Mouse (Mus musculus) liver, postnatal 0 days (tissue): ENCODE measurements around the gene Fkbp15. TPM values are rescaled to one million over a fixed set of nuclear protein-coding genes. Genes with fewer than 3 reads are reported as not detected.
A peak's percentile ranks its signal among the peaks of the same experiment; 100 is the strongest.

ENCODE experiments used
- ATAC-seq: fragments of 200-750 bp; cut with Nextera tagmentation; 2 replicates; pipeline ENCODE4 v1.8.0; 2017; ENCODE audit warnings: mild to moderate bottlenecking, moderate library complexity
- DNase-seq: peaks from one replicate; pipeline ENCODE4 v3.0.0-alpha.2; 2016
- H3K27ac ChIP-seq: fragments of 300-500 bp; sonication (generic); 2 replicates; pipeline ENCODE4 v1.5.1; 2014; ENCODE audit warnings: antibody characterized with exemption, moderate library complexity, mild to moderate bottlenecking, low read depth
- H3K27me3 ChIP-seq: fragments of 300-500 bp; sonication (generic); 2 replicates; pipeline ENCODE4 v1.6.1; 2014; ENCODE audit warnings: low read length, control low read depth, mixed read lengths; ENCODE audit not compliant: insufficient read depth
- H3K36me3 ChIP-seq: fragments of 300-500 bp; sonication (generic); replicated peaks from 2 replicates; pipeline ENCODE4 v1.6.1; 2014; ENCODE audit warnings: mild to moderate bottlenecking, control low read depth, low read length, moderate library complexity, mixed read lengths; ENCODE audit not compliant: insufficient read depth
- H3K4me1 ChIP-seq: fragments of 300-500 bp; sonication (generic); 2 replicates; pipeline ENCODE4 v1.6.1; 2014; ENCODE audit warnings: antibody characterized with exemption, mild to moderate bottlenecking, control low read depth; ENCODE audit not compliant: insufficient read depth
- H3K4me2 ChIP-seq: fragments of 300-500 bp; sonication (generic); 2 replicates; pipeline ENCODE4 v1.6.1; 2014; ENCODE audit warnings: low read depth, mild to moderate bottlenecking, low read length, moderate library complexity, mixed read lengths
- H3K4me3 ChIP-seq: fragments of 300-500 bp; sonication (generic); 2 replicates; pipeline ENCODE4 v1.5.1; 2014; ENCODE audit warnings: low read depth, low read length
- H3K9ac ChIP-seq: fragments of 300-500 bp; sonication (generic); replicated peaks from 2 replicates; pipeline ENCODE4 v1.6.1; 2014; ENCODE audit warnings: mild to moderate bottlenecking, moderate library complexity
- H3K9me3 ChIP-seq: fragments of 300-500 bp; sonication (generic); 2 replicates; pipeline ENCODE4 v1.6.1; 2016; ENCODE audit warnings: mild to moderate bottlenecking, control low read depth, low read length, mixed read lengths
- CTCF ChIP-seq: sonication (generic); IDR thresholded peaks from 2 replicates; pipeline ENCODE4 v1.5.1; 2016; ENCODE audit warnings: antibody characterized with exemption, low read depth
- EP300 ChIP-seq: IDR thresholded peaks from 2 replicates; pipeline ENCODE4 v1.6.1; 2016; ENCODE audit warnings: antibody characterized with exemption, low read depth, mild to moderate bottlenecking
- WGBS: fragments of 180-500 bp; shearing (Covaris S2); extraction: QIAGEN DNeasy Blood & Tissue Kit; methylation state at CpG from one replicate; pipeline ENCODE4 v1.1.7; 2014; ENCODE audit not compliant: insufficient replicate concordance; 5-methylcytosine and 5-hydroxymethylcytosine counted together
- polyA plus RNA-seq: library from polyadenylated mRNA; unstranded; fragments of >200 nt; fragmentation: Nextera tagmentation; extraction: Ambion mirVana; gene quantifications from 2 replicates; pipeline ENCODE4 v1.2.1, GENCODE M21; 2015

Gene Fkbp15
- polyA plus RNA-seq, 1 experiment from 2014 or later: 13.3 TPM

GRCm38 (mm10) chr4:62286257-62286991 lies 73.9 kb downstream of the Fkbp15 start:
- peak overlapping the region; percentile 88 for H3K4me2 ChIP-seq
- H3K9ac ChIP-seq: peak overlapping the region; percentile 78
- TF ChIP-seq CTCF (peak; percentile 20; the same call in 1 of the 2 replicates), EP300 (no peak)
- no peaks in the 10 kb centered on the region for H3K27me3 ChIP-seq
- peak; percentile 79 for DNase-seq
- ATAC-seq: peak; percentile 87
- H3K36me3 ChIP-seq: 0 out of 2 replicates have a peak, but pooled peaks cover 2% of the 10 kb centered on the region
- under 1% methylated on average over 54 of the region's 55 CpGs for WGBS
- H3K27ac ChIP-seq: peak overlapping the region; percentile 86
- peak overlapping the region; percentile 72 for H3K4me3 ChIP-seq
- H3K4me1 ChIP-seq: peaks cover 18% of the 10 kb centered on the region
- H3K9me3 ChIP-seq: no peaks in the 10 kb centered on the region

DNA sequence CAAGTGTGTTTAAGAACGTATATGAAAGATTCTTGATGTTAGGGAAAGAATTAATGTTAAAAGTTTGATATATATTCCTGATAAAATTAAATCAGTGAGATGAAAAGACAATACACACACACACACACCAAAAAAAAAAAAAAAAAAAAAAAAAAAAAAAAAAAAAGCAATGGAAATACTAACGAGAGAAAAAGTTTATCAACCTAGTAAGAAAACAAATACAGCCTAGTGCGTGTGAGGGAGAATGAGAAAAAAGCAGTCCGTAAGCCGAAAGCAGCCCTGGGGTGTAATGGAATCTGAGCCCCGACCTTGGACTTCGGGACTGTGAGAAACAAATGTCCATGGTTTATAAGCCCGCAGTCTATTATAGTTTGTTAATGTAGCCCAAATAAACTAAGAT lies 74.8 kb downstream of the Fkbp15 start:
- no peak overlapping the region for H3K4me3 ChIP-seq
- H3K4me2 ChIP-seq: peak overlapping the region; percentile 88; the same call in 1 of the 2 replicates
- no peaks in the 10 kb centered on the region for H3K9me3 ChIP-seq
- DNase-seq: no peak
- no peaks in the 10 kb centered on the region for H3K27me3 ChIP-seq
- 0 out of 2 replicates have a peak, but pooled peaks cover 2% of the 10 kb centered on the region for H3K36me3 ChIP-seq
- no peak for TF ChIP-seq EP300
- TF ChIP-seq CTCF: no peak
- no peak for ATAC-seq
- no peak overlapping the region for H3K9ac ChIP-seq
- no peak overlapping the region for H3K27ac ChIP-seq
- peaks cover 11% of the 10 kb centered on the region for H3K4me1 ChIP-seq
- WGBS: 61% methylated on average over 8 of the region's 8 CpGs

GRCm38 (mm10) chr4:62282969-62283368 lies 77.4 kb downstream of the Fkbp15 start:
- H3K36me3 ChIP-seq: no peaks in the 10 kb centered on the region
- 61% methylated on average over 7 of the region's 7 CpGs for WGBS
- no peak overlapping the region for H3K4me3 ChIP-seq
- no peak for ATAC-seq
- H3K27me3 ChIP-seq: no peaks in the 10 kb centered on the region
- H3K9ac ChIP-seq: no peak overlapping the region; the same call in 1 of the 2 replicates
- peak overlapping the region; percentile 62; the same call in 1 of the 2 replicates for H3K27ac ChIP-seq
- peak overlapping the region; percentile 1; the same call in 1 of the 2 replicates for H3K4me2 ChIP-seq
- no peaks in the 10 kb centered on the region for H3K9me3 ChIP-seq
- peaks cover 10% of the 10 kb centered on the region for H3K4me1 ChIP-seq
- no peak for DNase-seq
- TF ChIP-seq EP300: no peak
- TF ChIP-seq CTCF: no peak

DNA sequence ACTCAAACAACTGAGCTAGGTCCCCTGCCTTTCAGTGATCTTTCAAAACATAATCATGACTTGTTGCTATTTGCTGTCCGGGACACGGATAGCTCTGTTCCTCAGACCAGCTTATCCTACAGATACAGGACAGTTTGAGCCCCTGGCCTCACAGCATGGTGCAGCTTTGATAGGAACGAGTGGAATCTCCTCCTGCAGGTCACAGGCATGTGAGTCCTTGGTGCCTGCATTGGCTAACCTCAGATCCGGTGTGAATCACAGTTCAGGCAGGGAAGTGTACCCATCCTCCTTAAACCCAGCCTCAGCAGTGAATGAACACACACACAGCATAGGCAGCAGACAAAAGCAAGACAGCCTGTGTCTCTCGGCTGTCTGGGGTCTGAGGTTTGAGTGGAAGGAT lies 79.0 kb downstream of the Fkbp15 start:
- no peak for ATAC-seq

GRCm38 (mm10) chr4:62278081-62278480 lies 82.3 kb downstream of the Fkbp15 start:
- Histone ChIP-seq H3K27ac (no peak overlapping the region), H3K4me1 (no peaks in the 10 kb centered on the region), H3K4me2 (no peak overlapping the region), H3K4me3 (no peak overlapping the region), H3K27me3 (no peaks in the 10 kb centered on the region), H3K36me3 (no peaks in the 10 kb centered on the region), H3K9me3 (no peaks in the 10 kb centered on the region), H3K9ac (no peak overlapping the region)
- WGBS: 65% methylated on average over 4 of the region's 4 CpGs
- DNase-seq: peak; percentile 33
- TF ChIP-seq CTCF: peak; percentile 31
- TF ChIP-seq EP300: no peak
- ATAC-seq: peak; percentile 48; the same call in 1 of the 2 replicates

More for the DNA sequence above, 79.0 kb downstream of the Fkbp15 start:
- H3K4me3 ChIP-seq: no peak overlapping the region
- no peak overlapping the region for H3K27ac ChIP-seq
- H3K9me3 ChIP-seq: no peaks in the 10 kb centered on the region
- H3K9ac ChIP-seq: no peak overlapping the region
- no peak for DNase-seq
- H3K36me3 ChIP-seq: no peaks in the 10 kb centered on the region
- peaks cover 5% of the 10 kb centered on the region; the same call in 1 of the 2 replicates for H3K4me1 ChIP-seq
- no peak for TF ChIP-seq EP300
- no peak for TF ChIP-seq CTCF
- WGBS: 50% methylated on average over 5 of the region's 5 CpGs
- H3K4me2 ChIP-seq: no peak overlapping the region
- H3K27me3 ChIP-seq: no peaks in the 10 kb centered on the region

- peak; percentile 36 for TF ChIP-seq CTCF
- no peak for TF ChIP-seq EP300
- DNase-seq (no peak), ATAC-seq (no peak)
- Histone ChIP-seq H3K27me3 (no peaks in the 10 kb centered on the region), H3K9me3 (no peaks in the 10 kb centered on the region), H3K4me3 (no peak overlapping the region), H3K36me3 (no peaks in the 10 kb centered on the region), H3K4me1 (no peaks in the 10 kb centered on the region), H3K27ac (no peak overlapping the region), H3K9ac (no peak overlapping the region), H3K4me2 (no peak overlapping the region)
- 64% methylated on average over 3 of the region's 3 CpGs for WGBS
These were observed 83.1 kb downstream of the Fkbp15 start for GRCm38 (mm10) chr4:62277222-62277621.
